Mouse (Mus musculus) ovary, postnatal 10 days (tissue): Measurements from ENCODE around the gene Crip1.

ENCODE experiments used
- DNase-seq: peaks from one replicate; pipeline ENCODE4 v3.0.0; 2022; ENCODE audit warnings: low spot score

Gene Crip1

GRCm38 (mm10) chr12:113146112-113147057 lies at the start of gene Crip1:
Gene Crip1 (plus strand): TSS chr12:113146316.
- peak; percentile 77 for DNase-seq

DNA sequence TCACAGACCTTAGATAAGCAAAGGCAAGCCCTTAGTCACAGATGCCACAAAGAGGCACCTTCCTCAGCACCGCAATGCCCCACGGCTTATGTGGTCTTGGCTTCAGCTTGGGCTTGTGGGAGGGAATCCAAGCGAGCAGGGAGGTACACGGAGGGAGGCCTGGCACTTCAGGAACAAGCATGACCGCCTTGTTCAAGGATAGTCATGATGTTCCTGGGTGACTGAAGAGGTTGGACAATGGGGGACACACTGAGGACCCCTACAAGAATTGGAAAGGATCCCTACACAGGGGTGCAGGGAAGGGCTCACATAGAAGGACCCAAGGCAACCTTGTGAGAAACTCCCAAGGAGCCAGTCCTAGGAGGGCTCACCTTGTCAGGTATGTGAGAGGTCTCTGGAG lies 49.1 kb upstream of the Crip1 start:
- no peak for DNase-seq

DNA sequence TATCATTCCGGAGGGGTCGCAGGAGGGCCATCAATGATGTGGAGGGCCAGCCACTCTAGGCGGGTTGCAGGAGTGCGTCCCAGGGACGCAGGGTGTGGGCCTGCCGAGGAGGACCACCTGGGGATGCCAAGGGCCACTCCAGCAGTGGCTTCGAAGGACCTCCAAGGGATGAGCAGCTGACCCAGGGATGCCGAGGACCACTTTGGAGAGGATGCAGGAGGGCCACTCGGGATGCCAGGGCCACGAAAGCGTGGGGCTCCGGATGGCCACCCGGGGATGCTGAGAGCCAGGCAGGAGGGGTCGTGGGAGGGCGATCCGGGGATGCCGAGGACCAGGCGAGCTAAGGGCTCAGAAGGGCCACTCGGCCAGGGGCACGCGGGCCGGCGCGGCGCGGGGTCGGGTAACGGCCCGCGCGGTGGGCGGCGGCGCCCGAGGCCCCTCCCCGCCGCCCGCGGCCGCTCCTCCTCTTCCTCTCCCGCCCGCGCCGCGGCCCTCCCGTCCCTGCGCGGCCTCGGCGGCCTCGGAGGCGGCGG lies 48.3 kb upstream of the Crip1 start, which contains the start of gene Mta1:
Mta1 (plus strand) TSS at position 530 of the 533 bp plus-strand sequence.
- DNase-seq: no peak

GRCm38 (mm10) chr12:113098530-113099151 lies 47.5 kb upstream of the Crip1 start:
- no peak for DNase-seq

DNA sequence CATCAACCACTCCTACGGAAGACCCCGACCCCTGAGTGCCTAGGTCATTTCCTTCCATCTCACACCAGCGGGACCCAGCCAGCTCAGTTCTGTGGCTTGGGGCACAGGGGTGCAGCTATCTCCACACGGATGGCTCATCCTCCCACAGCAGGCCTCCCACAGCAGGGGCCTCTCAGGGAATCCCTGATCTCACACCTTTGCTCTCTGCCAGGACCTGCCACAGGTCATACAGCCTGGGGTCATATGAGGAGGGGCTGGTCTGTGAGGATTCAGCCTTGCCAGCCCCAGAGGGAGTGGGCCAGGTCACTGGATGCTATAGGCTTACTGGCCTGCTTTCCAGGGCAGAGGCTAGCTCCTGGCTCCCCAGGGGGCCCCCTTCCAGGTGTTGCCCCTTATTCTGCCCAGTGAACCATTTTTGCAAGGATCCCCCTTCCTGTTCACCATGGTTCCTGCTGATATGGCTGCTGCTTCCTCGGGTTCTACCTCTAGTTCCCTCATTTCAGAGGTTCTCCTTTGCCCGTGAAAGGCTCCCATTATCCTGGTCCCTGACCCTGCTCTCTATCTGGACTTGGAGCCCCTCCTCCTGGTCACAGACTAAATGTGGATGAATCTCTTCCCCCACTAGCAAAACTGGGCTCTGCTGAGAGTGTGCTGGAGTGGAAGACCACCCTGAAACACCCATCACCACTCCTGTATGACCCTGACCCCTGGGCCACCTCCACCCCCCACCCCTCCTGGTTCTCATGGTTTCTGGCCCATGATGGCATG lies 46.5 kb upstream of the Crip1 start:
- DNase-seq: no peak

DNA sequence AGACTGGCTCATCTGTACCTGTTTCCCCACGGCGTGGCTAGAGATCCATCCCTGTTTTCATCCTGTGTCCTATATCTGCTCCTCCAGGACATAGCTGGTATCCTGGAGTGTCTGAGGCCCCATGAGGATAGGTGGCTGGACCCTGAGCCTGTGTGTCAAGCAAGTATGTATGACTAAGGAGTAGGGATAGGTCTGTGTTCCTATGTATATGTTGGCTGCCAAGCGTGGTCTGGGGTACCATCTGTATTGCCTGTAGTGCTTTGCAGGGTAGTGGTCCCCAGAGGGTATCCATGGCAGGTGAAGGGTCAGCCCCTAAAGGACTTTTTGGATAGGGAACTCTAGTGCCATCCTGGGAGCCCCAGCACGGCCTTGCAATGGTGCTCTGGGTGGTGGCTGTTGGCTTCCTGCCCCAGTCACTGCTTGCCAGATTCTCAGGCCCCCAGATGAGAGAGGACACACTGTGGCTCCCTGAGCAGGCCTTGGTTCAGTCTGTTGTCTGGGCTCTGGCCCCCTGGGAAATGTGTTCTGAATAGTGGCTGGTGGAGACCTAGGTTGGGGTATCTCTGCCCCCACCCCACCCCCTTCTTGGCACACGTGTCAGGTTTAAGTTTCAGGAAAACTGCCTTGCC lies 45.6 kb upstream of the Crip1 start:
- no peak for DNase-seq

- no peak for DNase-seq
Measured at GRCm38 (mm10) chr12:113101251-113101960, 44.7 kb upstream of the Crip1 start.

DNA sequence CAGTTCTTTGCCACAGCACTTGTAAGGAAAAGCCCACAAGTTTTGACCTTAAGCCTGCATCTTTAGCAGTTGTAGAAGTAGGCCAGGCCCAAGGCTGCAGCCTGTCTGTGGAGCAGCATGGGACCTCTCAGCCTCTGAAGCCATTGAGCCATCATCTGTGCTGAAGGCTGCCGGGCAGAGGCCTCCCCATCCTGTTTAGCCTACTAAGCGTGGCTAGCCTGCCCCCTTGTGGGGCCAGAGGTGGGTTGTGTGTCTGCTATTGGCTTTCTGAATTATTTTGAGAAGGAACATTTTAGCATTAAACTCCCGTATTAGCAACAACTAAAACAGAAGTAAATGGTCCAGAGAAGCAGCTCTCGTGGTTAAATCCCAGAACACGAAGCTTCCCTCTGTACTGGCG lies 43.7 kb upstream of the Crip1 start:
- DNase-seq: no peak

DNA sequence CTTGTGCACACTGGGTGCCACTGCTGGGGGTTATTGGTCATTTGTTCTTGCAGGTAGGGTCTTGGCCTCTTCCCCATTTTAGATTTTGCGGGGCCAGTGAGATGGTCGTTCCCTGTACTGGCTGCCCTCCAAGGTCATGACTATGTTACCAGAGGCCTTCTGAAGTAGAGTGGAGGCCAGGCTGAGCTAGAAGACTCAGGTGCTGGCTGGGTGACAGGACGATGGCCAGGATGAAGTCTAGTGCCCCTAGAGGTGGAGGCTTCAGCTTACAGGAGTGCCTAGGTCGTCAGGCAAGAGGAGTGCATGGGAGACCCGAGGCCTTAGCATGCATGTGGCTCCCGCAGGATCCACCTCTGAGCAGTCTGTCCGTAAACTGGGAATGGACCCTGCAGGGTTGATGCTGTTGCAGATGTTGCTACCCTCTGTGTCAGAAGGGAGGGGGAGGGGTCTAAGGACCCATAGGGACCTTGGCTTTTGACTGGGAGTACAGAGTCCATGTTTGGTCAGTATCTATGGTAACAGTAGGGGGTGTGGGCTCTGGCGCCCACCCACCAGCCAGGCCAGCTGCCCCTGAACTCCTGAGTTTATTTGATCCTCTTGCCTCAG lies 42.2 kb upstream of the Crip1 start:
- no peak for DNase-seq

DNA sequence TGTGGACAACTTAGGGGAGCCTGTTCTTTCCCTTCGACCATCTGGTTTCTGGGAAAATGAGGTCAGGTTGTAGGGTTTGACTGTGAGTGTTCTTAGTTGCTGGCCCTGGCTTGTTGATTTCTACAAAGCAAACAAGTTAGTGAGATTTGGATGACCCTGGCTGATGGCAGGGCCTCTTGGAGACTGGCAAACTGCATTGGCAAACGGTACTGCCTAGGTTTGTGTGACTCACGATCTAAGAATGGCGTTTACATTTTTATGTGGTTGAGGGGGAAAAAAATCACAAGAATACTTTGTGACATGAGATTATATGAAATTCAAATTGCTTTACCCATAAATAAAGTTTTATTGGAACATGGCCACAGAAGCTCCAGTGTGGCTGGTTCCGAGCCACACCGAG lies 39.7 kb upstream of the Crip1 start:
- no peak for DNase-seq

GRCm38 (mm10) chr12:113107431-113108124 lies 38.5 kb upstream of the Crip1 start:
- no peak for DNase-seq

DNA sequence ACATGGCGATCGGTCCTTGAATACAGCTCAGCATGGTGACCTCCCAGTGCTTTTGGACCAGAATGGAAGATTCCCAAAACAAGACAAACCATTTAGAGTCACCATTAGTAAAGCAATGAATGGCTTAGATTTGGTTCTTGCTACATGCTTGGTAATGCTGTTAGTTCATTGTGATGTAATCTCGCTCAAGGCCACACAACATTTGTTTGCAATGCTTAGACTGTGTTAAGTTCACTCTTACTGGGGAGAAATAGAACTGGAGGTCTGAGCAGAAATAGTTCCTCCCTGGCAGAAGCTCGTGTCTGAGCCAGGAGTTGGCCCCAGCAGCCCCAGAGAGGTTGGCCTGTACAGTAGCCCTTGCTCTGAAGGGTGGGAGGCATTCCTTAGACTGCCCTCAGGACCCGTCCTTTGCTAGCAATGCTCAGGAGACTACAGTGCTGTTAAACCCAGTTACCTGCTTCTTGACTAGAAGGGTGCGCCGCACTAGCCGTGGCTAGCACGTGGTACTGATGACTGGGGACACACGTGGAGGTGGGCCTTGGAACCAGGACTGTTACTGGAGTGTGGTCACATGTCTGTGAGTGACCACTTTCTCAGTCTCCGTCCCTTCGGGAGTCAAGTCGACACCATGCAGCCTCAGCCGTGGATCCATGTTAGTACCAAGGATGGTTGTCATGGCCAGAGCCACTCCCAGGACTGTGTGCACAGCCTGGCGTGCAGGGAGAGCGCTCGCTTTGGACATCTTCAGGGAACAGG lies 37.4 kb upstream of the Crip1 start:
- DNase-seq: no peak

DNA sequence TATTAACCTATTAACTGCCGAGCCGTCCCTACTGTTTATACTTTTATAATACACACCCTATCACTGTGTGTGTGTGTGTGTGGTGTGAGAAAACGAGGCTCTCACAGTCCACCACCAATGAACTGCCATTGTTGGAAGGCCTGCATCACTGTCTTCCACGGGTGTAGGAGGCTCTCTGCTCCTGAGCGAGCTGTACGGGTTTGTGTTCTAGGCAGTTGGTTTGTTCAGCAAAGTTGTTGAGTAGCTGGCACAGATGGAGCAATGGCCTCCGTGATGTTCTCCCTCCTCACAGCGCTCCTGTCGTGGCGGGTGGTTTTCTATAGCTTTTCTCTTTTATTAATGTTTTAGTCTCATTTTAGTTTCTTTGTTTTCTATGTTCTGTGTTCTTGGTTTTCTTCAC lies 36.3 kb upstream of the Crip1 start:
- no peak for DNase-seq

GRCm38 (mm10) chr12:113114141-113114540 lies 32.0 kb upstream of the Crip1 start:
- no peak for DNase-seq

- DNase-seq: no peak
Measured at GRCm38 (mm10) chr12:113114856-113115538, 31.1 kb upstream of the Crip1 start.

GRCm38 (mm10) chr12:113119516-113120410 lies 26.4 kb upstream of the Crip1 start:
- DNase-seq: no peak

- no peak for DNase-seq
Measured at GRCm38 (mm10) chr12:113124726-113125125, 21.4 kb upstream of the Crip1 start.

DNA sequence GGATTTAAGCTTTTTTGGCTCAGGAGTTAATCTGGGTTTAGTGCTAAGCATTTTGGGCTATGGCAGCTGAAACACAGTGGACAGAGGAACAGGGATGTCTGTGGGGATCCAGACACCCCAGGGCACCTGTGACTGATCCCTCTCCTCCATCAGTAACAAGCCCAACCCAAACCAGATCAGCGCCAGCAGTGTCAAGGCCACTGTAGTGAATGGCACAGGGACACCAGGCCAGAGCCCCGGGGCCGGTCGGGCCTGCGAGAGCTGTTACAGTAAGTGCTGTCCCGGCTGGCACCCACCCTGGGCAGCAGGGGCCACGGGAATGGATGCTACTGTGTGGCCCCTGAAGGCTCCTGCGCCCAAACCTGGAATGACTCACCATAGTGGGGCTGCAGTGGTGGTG lies 15.4 kb upstream of the Crip1 start:
- no peak for DNase-seq
